Comparison of ENCODE assay signal across 9 mouse cellular contexts in the genomic region with DNA sequence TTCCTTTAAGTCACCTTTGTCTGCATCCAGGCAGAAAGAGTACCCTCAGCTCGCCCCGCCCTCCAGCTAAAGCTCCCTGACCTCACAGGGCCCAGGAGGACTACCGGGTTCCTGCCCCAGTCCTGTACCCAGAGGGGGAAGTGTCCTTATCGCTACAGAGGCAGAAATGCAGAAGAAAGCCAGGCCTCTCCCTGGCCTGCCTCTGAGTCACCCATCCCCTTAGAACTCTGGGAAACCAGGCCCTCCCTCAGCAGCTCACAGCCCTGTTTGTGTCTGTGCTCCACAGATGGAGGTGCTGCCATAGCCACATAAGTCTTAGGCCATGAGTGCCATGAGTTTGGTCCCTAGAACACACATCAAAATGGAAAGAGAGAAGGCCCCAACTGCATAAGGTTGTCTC. TPM values are rescaled to one million over a fixed set of nuclear protein-coding genes. Genes with fewer than 3 reads are reported as not detected.
DNase-seq lines count a peak whose midpoint lies in the region; ATAC-seq and TF ChIP-seq lines count a peak whose summit lies in the region.
"Had no signal": no experiment of that assay in that cellular context is flagged by ENCODE, and none has a peak within 500 bp of the region (broad histone marks: within the 10 kb centered on the region; RNA-seq: fewer than 3 reads in every experiment).

No protein-coding gene starts in this region.

- 0 out of 2 replicates have a peak overlapping the region, but pooled peaks have one; percentile 28 for H3K27ac ChIP-seq in spleen, adult 2 months (ENCODE audit: insufficient read depth, low read length)
- no peak overlapping the region for H3K27ac ChIP-seq in heart, adult 2 months
- peak overlapping the region; percentile 47; the same call in 1 of the 2 replicates for H3K27ac ChIP-seq in liver, embryonic 16.5 days (ENCODE audit: low read length)
- H3K27ac ChIP-seq in stomach, postnatal 0 days (replicated peaks), result peak overlapping the region; percentile 56
- H3K27ac ChIP-seq: midbrain, embryonic 12.5 days had no signal

- no peak for TF ChIP-seq POLR2A in spleen, adult 2 months (IDR thresholded peaks at IDR 0.05; ENCODE audit: low read depth, low read length)
- TF ChIP-seq POLR2A in heart, adult 2 months (IDR thresholded peaks at IDR 0.05; ENCODE audit: insufficient read depth, low read depth, low read length), result no peak

- no peak overlapping the region for H3K4me3 ChIP-seq in spleen, adult 2 months (ENCODE audit: extremely low read depth, insufficient read depth, insufficient read length)
- H3K4me3 ChIP-seq in heart, adult 2 months, result no peak overlapping the region
- H3K4me3 ChIP-seq in liver, embryonic 16.5 days (ENCODE audit: low read depth, low read length), result no peak overlapping the region
- H3K4me3 ChIP-seq in stomach, postnatal 0 days (ENCODE audit: low read depth, low read length), result no peak overlapping the region
- H3K4me3 ChIP-seq: midbrain, embryonic 12.5 days had no signal

- no peaks in the 10 kb centered on the region for H3K9me3 ChIP-seq in liver, embryonic 16.5 days (replicated peaks; ENCODE audit: control insufficient read depth, low read length)
- H3K9me3 ChIP-seq in stomach, postnatal 0 days (ENCODE audit: control insufficient read depth, low read length), result no peaks in the 10 kb centered on the region
- H3K9me3 ChIP-seq: midbrain, embryonic 12.5 days had no signal

- H3K79me2 ChIP-seq in heart, adult 2 months (replicated peaks; ENCODE audit: control insufficient read depth, insufficient read depth, low read length), result no peaks in the 10 kb centered on the region

- no peak overlapping the region for H3K4me2 ChIP-seq in liver, embryonic 16.5 days (ENCODE audit: low read depth, low read length)
- H3K4me2 ChIP-seq in stomach, postnatal 0 days (replicated peaks; ENCODE audit: low read depth), result no peak overlapping the region
- H3K4me2 ChIP-seq: midbrain, embryonic 12.5 days had no signal

- H3K36me3 ChIP-seq in spleen, adult 2 months (ENCODE audit: control insufficient read depth, insufficient read depth, low read length), result no peaks in the 10 kb centered on the region
- no peaks in the 10 kb centered on the region for H3K36me3 ChIP-seq in heart, adult 2 months (ENCODE audit: control insufficient read depth, insufficient read depth, low read length)
- H3K36me3 ChIP-seq in liver, embryonic 16.5 days (ENCODE audit: control insufficient read depth, insufficient read depth), result no peaks in the 10 kb centered on the region
- no peaks in the 10 kb centered on the region for H3K36me3 ChIP-seq in stomach, postnatal 0 days (ENCODE audit: control insufficient read depth, insufficient read depth, low read length)

- intact Hi-C loops in heart, adult 2 months (cut with DNase I), result no loop called here
- intact Hi-C loops in left cerebral cortex, postnatal 25 days (cut with DNase I), result no loop called here

- no peak for TF ChIP-seq CTCF in spleen, adult 2 months (IDR thresholded peaks at IDR 0.05; ENCODE audit: extremely low read depth, insufficient read depth, insufficient read length, insufficient replicate concordance)
- no peak for TF ChIP-seq CTCF in heart, adult 2 months (IDR thresholded peaks at IDR 0.05)
- no peak for TF ChIP-seq CTCF in stomach, postnatal 0 days (IDR thresholded peaks at IDR 0.05; ENCODE audit: low read depth)

- ATAC-seq in liver, embryonic 16.5 days (ENCODE audit: low read depth), result peak; percentile 91
- peak; percentile 96 for ATAC-seq in stomach, postnatal 0 days (ENCODE audit: low FRiP score, low TSS enrichment)

- TF ChIP-seq EP300 in heart, adult 2 months (IDR thresholded peaks at IDR 0.05; ENCODE audit: insufficient read depth, low read depth, low read length), result no peak
- no peak for TF ChIP-seq EP300 in stomach, postnatal 0 days (optimal IDR thresholded peaks at IDR 0.05)

- H3K27me3 ChIP-seq in spleen, adult 2 months (ENCODE audit: control insufficient read depth, insufficient read depth, low read length), result no peaks in the 10 kb centered on the region
- no peaks in the 10 kb centered on the region for H3K27me3 ChIP-seq in heart, adult 2 months (ENCODE audit: control insufficient read depth, insufficient read depth, low read length)
- H3K27me3 ChIP-seq in liver, embryonic 16.5 days (ENCODE audit: control insufficient read depth, insufficient read depth, low read depth, low read length), result no peaks in the 10 kb centered on the region
- no peaks in the 10 kb centered on the region for H3K27me3 ChIP-seq in stomach, postnatal 0 days (ENCODE audit: control insufficient read depth, insufficient read depth, low read length)
- H3K27me3 ChIP-seq: midbrain, embryonic 12.5 days had no signal

- no peak overlapping the region for H3K9ac ChIP-seq in heart, adult 2 months (ENCODE audit: low read depth, low read length)
- no peak overlapping the region for H3K9ac ChIP-seq in liver, embryonic 16.5 days (ENCODE audit: low read depth, low read length)
- H3K9ac ChIP-seq in stomach, postnatal 0 days (ENCODE audit: low read length), result no peak overlapping the region
- H3K9ac ChIP-seq: midbrain, embryonic 12.5 days had no signal

- H3K4me1 ChIP-seq in spleen, adult 2 months (ENCODE audit: control insufficient read depth, insufficient read depth, insufficient read length), result no peaks in the 10 kb centered on the region
- H3K4me1 ChIP-seq in heart, adult 2 months (ENCODE audit: control insufficient read depth, insufficient read depth, low read length), result no peaks in the 10 kb centered on the region
- peaks cover 10% of the 10 kb centered on the region for H3K4me1 ChIP-seq in liver, embryonic 16.5 days (ENCODE audit: control insufficient read depth, low read depth, low read length)
- no peaks in the 10 kb centered on the region for H3K4me1 ChIP-seq in stomach, postnatal 0 days (replicated peaks; ENCODE audit: control insufficient read depth, insufficient read depth)
- H3K4me1 ChIP-seq: midbrain, embryonic 12.5 days had no signal

- WGBS in spleen, adult 2 months, result 35% methylated on average over 4 of the region's 4 CpGs
- 33% methylated on average over 4 of the region's 4 CpGs for WGBS in heart, adult 2 months
- 11% methylated on average over 4 of the region's 4 CpGs for WGBS in liver, embryonic 16.5 days (ENCODE audit: insufficient replicate concordance)
- WGBS in stomach, postnatal 0 days, result 30% methylated on average over 4 of the region's 4 CpGs

- DNase-seq in spleen, adult 2 months (ENCODE audit: low read depth in 1 of 2, low spot score in 2 of 2), result no peak
- no peak for DNase-seq in spleen, postnatal 14 days (ENCODE audit: low spot score in 2 of 2)
- DNase-seq in heart, adult 2 months, result peak; percentile 36 to 61
- DNase-seq in stomach, postnatal 0 days (ENCODE audit: low spot score), result peak; percentile 80
- DNase-seq in cerebellum, postnatal 4 days (ENCODE audit: low spot score in 2 of 2), result no peak
- no peak for DNase-seq in cerebellum, adult 9-11 months
- DNase-seq in left cerebral cortex, postnatal 25 days (ENCODE audit: low spot score in 2 of 2), result no peak

RNA-seq across cellular contexts. Expression of a gene that starts 8.0 kb away (rescaled TPM):
- polyA plus RNA-seq in spleen, adult 2 months (2012; rRNA removed), result 19.4 and 23.6 TPM in 2 replicates
- 1 to 10 TPM; 3.4 to 4.2 TPM for total RNA-seq in heart, adult 2 months (2021)
- 7.2 and 10.2 TPM in 2 replicates for polyA plus RNA-seq in heart, adult 2 months (2012; rRNA removed)
- 23.9 and 29.3 TPM in 2 replicates for polyA plus RNA-seq in liver, embryonic 16.5 days (2015; fragmentation: Nextera tagmentation; extraction: Ambion mirVana)
- polyA plus RNA-seq in stomach, postnatal 0 days (2015; fragmentation: Nextera tagmentation; extraction: Ambion mirVana), result 28.9 and 30.4 TPM in 2 replicates
- total RNA-seq in left cerebral cortex, postnatal 25 days (2021), result 10 to 100 TPM; 15.4 to 16.4 TPM

RNA-seq across cellular contexts. Expression of a gene that starts 44.8 kb away (rescaled TPM):
- 9.0 and 11.6 TPM in 2 replicates for polyA plus RNA-seq in spleen, adult 2 months (2012; rRNA removed)
- total RNA-seq in heart, adult 2 months (2021), result 1 to 10 TPM; 5.1 to 6.8 TPM
- 6.0 and 6.2 TPM in 2 replicates for polyA plus RNA-seq in heart, adult 2 months (2012; rRNA removed)
- polyA plus RNA-seq in liver, embryonic 16.5 days (2015; fragmentation: Nextera tagmentation; extraction: Ambion mirVana), result 68.0 and 75.7 TPM in 2 replicates
- polyA plus RNA-seq in stomach, postnatal 0 days (2015; fragmentation: Nextera tagmentation; extraction: Ambion mirVana), result 29.2 and 31.2 TPM in 2 replicates
- total RNA-seq in left cerebral cortex, postnatal 25 days (2021), result 1 to 10 TPM; 1.6 to 1.7 TPM

Comparison
In these comparisons a context has a peak if more than half of its experiments do, and no peak if none do; other contexts are left out.
1. DNase-seq: peak in heart, adult 2 months (2 of 2) and stomach, postnatal 0 days (single experiment); none in spleen, adult 2 months (0 of 2), spleen, postnatal 14 days (0 of 2), cerebellum, postnatal 4 days (0 of 2), cerebellum, adult 9-11 months (single experiment) and left cerebral cortex, postnatal 25 days (0 of 2).